Mouse (Mus musculus) retina, postnatal 1 day (tissue): Measurements from ENCODE around the gene Twist2.

Experiments used
- DNase-seq: peaks from one replicate; pipeline ENCODE4 v3.0.0-alpha.2; 2012

Gene Twist2

DNA sequence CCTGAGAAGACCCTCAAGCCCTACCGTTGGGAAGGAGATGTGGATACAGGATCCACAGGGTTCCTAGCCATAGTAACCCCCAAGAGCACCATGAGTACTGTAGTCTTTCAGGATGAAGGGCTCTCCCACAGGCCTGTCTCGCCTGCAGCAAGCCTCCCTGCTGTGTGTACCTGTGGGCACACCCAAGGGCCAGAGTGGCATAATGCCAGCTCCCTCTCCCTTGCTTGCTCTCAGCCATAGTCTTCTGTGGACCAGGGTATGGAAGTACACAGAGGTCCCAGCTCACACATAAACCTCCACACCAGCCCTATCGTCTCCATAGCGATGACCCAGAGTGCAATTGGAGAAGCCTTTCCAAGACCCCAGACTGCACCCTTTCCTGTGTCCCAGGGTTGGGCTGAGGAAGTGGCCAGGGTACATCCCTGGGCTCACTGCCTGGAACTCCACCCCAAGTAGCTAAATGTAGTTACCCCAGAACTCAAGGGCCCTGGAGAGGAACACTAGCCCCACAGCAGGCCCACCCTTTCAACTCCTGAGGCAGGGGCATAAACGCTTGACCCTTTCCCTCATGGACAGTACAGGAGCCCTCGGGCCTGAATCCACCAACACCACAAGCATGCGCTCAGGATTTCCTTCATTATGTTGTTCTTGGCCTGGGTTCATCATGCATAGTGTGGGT, 73.9 kb downstream of the Twist2 start:
- DNase-seq: no peak

DNA sequence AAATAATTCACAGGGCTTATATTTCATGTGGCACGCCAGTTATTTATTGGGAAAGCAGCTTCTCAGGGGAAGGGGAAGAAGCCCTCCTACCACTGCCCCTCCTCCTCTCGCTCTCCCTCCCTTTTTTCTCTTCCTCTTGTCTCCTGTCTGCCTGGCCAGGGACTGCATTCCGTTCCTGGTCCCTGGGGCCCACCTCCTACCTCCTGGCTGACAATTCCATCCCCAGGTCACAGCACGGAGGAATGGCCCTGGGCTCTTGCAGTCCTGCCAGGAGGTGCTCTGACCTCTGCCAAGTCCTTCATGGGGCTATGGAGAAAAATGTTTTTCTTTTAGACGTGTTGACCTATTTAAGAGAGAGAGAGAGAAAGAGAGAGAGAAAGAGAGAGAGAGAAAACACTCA, 77.4 kb downstream of the Twist2 start:
- DNase-seq: no peak

GRCm38 (mm10) chr1:91880156-91880555, 78.9 kb downstream of the Twist2 start:
- DNase-seq: no peak

DNA sequence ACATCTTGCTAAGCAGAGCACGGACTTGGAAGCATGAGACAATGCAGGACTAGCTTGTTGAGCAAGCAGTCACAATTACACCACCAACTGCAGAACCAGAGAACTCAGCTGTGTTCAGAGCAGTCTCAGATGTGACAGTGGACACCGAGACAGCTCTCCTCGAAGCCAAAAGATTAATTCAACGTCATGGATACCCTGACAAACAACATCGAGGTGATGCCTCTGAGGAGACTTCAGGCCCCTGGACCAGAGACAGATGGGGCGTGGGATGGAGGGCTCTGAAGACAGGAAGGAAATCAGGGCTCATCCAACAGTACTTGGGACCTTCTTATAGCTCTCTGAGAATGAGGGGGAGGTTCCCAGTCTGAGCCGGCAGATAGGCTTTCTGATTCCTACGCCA, 79.6 kb downstream of the Twist2 start:
- no peak for DNase-seq

- no peak for DNase-seq
Observed at GRCm38 (mm10) chr1:91883115-91883514, 81.9 kb downstream of the Twist2 start.

DNA sequence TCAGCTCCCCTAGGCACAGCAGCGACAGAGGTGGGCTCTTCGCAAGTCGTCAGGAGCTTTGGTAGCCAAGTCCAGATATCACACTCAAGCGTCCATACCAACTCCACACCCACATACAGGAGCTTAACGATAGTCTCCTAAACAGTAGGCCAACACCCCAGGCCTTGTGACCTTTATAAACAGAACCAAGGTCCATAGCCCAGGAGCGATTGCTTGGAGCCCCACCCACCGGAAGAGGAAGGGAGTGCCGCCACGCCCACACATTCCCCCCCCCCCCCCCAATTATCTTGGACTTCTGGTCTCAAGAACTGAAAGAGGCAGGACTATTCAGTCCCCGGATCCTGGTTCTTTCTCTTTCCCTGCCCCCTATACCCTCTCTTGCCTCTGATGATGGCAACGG, 92.3 kb downstream of the Twist2 start:
- no peak for DNase-seq

DNA sequence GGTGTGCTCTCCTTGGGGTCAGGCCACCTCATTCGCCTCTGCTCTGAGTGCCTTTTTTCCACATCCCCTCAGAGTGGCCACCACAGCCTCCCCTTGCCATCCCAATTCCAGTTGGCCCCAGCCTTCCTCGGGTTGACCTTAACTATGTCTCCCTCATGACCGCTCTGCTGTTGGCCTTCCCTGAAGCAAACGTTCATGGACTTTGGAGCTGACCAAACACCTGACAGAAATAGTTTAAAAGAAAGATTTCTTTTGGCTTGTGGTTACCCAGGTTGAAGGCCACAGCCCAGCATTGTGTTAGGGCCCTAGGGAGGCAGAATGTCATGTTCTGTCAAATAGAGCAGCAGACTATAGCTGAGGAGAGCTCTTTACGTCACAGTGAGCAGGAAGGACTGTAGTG, 93.0 kb downstream of the Twist2 start:
- DNase-seq: no peak

GRCm38 (mm10) chr1:91897078-91897477, 95.8 kb downstream of the Twist2 start:
- DNase-seq: no peak
